Mouse (Mus musculus) liver, embryonic 16.5 days (tissue): Measurements from ENCODE around the gene Cd5l. TPM values are rescaled to one million over a fixed set of nuclear protein-coding genes. Genes with fewer than 3 reads are reported as not detected.

Experiments used
- polyA plus RNA-seq: library from polyadenylated mRNA; unstranded; fragments of >200 nt; fragmentation: Nextera tagmentation; extraction: Ambion mirVana; gene quantifications from 2 replicates; pipeline ENCODE4 v1.2.1, GENCODE M21; 2015

Gene Cd5l
- polyA plus RNA-seq, 1 experiment from 2014 or later: 86.0 TPM

Other genes starting within 250 kb of the Cd5l start
- 0.71 TPM in 2 replicates for gene Kirrel, start 183.1 kb upstream of the Cd5l start, polyA plus RNA-seq
- gene Fcrls, start 94.1 kb upstream of the Cd5l start, polyA plus RNA-seq: 0.54 and 0.74 TPM in 2 replicates
- gene Fcrl1, start 18.5 kb downstream of the Cd5l start, polyA plus RNA-seq: 0.81 and 1.3 TPM in 2 replicates
- gene Fcrl5, start 77.9 kb downstream of the Cd5l start, polyA plus RNA-seq: not detected in 2 replicates
- 3.6 and 3.7 TPM in 2 replicates for gene Etv3, start 167.5 kb downstream of the Cd5l start, polyA plus RNA-seq